Mouse (Mus musculus): Measurements from ENCODE around the gene Rpl12. TPM values are rescaled to one million over a fixed set of nuclear protein-coding genes. Genes with fewer than 3 reads are reported as not detected.

The Rpl12 gene
- polyA plus RNA-seq, 1 experiment from 2014 or later = 99.8 TPM

DNA sequence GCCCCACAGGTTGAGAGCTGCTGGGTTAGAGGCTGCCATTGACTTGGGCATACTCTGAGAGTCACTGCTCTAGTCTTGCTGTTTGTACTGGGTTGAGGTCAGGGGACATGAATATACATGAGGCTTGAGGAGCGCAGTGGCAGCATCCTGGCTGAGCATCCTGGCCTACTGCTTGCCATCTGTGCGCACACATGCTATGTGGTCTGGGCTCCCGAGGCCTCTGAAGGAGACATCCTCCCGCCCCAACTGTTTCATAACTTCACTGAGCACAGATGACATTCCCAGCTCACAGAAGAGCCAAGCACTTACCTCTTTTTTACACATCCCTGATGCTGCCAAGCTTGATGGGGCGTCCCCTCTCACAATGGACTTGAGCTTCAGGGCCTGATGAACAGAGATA, 53.5 kb downstream of the Rpl12 start:
- H3K27me3 ChIP-seq (replicated peaks) = no peaks in the 10 kb centered on the region
- no peak overlapping the region for H3K27ac ChIP-seq (ENCODE audit: poor library complexity, severe bottlenecking)
- ATAC-seq (ENCODE audit: insufficient number of reproducible peaks, low FRiP score) = no peak
- H3K4me2 ChIP-seq = no peak overlapping the region
- no peak overlapping the region for H3K9ac ChIP-seq
- H3K4me3 ChIP-seq = no peak overlapping the region
- no peaks in the 10 kb centered on the region for H3K4me1 ChIP-seq (replicated peaks)
- 80% methylated on average over 5 of the region's 5 CpGs for WGBS
- H3K9me3 ChIP-seq (replicated peaks) = no peaks in the 10 kb centered on the region
- H3K36me3 ChIP-seq = peaks cover 7% of the 10 kb centered on the region; the same call in 1 of the 2 replicates

Other genes starting within 250 kb of the Rpl12 start
- 67.5 and 73.3 TPM in 2 replicates for gene Cdk9, start 248.5 kb upstream of the Rpl12 start, polyA plus RNA-seq (2016; fragmentation: Nextera tagmentation; extraction: Ambion mirVana)
- gene Sh2d3c, start 240.5 kb upstream of the Rpl12 start, polyA plus RNA-seq (2016; fragmentation: Nextera tagmentation; extraction: Ambion mirVana) = 35.4 and 36.0 TPM in 2 replicates
- gene 6330409D20Rik, start 220.5 kb upstream of the Rpl12 start, polyA plus RNA-seq (2016; fragmentation: Nextera tagmentation; extraction: Ambion mirVana) = not detected in 2 replicates
- 38.5 and 39.3 TPM in 2 replicates for gene Tor2a, start 204.3 kb upstream of the Rpl12 start, polyA plus RNA-seq (2016; fragmentation: Nextera tagmentation; extraction: Ambion mirVana)
- gene Ttc16, start 185.9 kb upstream of the Rpl12 start, polyA plus RNA-seq (2016; fragmentation: Nextera tagmentation; extraction: Ambion mirVana) = 0.09 and 0.24 TPM in 2 replicates
- gene Ptrh1, start 185.8 kb upstream of the Rpl12 start, polyA plus RNA-seq (2016; fragmentation: Nextera tagmentation; extraction: Ambion mirVana) = 4.2 and 5.2 TPM in 2 replicates
- gene Cfap157, start 177.1 kb upstream of the Rpl12 start, polyA plus RNA-seq (2016; fragmentation: Nextera tagmentation; extraction: Ambion mirVana) = 0.63 and 0.98 TPM in 2 replicates
- 30.8 and 31.1 TPM in 2 replicates for gene Stxbp1, start 114.3 kb upstream of the Rpl12 start, polyA plus RNA-seq (2016; fragmentation: Nextera tagmentation; extraction: Ambion mirVana)
- gene Fam129b, start 85.4 kb upstream of the Rpl12 start, polyA plus RNA-seq (2016; fragmentation: Nextera tagmentation; extraction: Ambion mirVana) = 62.0 and 64.4 TPM in 2 replicates
- 11.1 and 11.8 TPM in 2 replicates for gene Lrsam1, start 55 bp downstream of the Rpl12 start, polyA plus RNA-seq (2016; fragmentation: Nextera tagmentation; extraction: Ambion mirVana)
- 19.7 and 20.0 TPM in 2 replicates for gene Slc2a8, start 20.5 kb downstream of the Rpl12 start, polyA plus RNA-seq (2016; fragmentation: Nextera tagmentation; extraction: Ambion mirVana)
- gene Garnl3, start 170.1 kb downstream of the Rpl12 start, polyA plus RNA-seq (2016; fragmentation: Nextera tagmentation; extraction: Ambion mirVana) = 14.0 and 18.0 TPM in 2 replicates

Data from heart, embryonic 12.5 days (tissue).